Mouse (Mus musculus): ENCODE data around the gene Adam22. TPM values are rescaled to one million over a fixed set of nuclear protein-coding genes. Genes with fewer than 3 reads are reported as not detected.
"Not testable (repeated sequence)": the region's sequence is repeated elsewhere in the genome, so short reads cannot be mapped to it uniquely, and the experiment has no call there.

Adam22 gene
- total RNA-seq, 1 experiment from 2014 or later, result not detected

DNA sequence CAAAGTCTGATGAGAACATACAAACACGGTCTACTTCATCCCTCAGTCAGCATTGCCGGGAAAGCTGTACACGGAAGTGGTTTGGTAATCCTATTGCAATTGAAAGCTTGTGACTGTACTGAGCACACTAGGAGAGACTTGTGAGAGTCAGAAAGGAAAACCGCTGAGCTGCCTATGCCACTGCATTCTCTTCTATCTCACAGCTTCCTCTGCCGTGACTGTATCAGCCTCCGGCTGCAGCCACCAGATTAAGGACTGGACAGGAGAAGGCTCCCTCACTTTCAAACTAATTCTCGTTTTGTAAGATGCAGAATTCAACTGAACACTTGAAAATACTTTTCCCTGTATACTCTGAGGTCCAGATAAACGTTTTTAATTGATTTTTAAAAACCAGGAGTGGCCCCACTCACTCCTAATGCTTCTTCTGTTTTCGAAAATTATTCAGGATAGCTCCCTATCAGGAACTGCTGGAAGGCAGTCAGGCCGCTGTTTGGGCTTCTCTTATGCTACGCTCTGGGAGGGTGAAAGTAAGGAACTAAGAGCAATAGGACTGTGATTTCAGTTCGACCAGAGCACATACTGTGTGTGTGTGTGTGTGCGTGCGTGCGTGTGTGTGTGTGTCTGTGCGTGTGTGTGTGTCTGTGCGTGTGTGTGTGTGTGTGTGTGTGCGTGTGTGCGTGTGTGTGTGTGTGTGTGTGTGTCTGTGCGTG, 285.0 kb downstream of the Adam22 start:
- no peak for ATAC-seq (ENCODE audit: extremely low read depth, insufficient number of reproducible peaks, low FRiP score, poor library complexity, severe bottlenecking)

DNA sequence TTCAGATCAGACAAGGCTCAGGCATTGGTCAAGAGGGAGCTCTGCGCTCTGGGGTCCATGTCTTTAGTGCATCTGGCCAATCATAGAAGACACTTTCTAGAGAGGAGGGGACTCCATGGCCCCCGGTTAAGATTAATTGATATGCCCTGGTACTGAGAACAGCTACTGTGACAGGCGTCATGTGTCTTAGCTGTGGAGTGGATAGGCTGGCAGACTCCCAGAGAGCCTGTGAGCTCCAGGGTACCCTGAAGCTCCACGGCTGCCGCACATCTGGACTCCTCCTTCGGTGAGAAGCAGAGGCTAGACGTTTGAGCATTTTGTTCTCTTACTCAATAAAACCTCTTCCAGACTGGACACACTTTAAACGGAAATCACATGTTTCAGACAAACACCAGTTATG, 290.5 kb downstream of the Adam22 start:
- no peak for ATAC-seq (ENCODE audit: extremely low read depth, insufficient number of reproducible peaks, low FRiP score, poor library complexity, severe bottlenecking)

DNA sequence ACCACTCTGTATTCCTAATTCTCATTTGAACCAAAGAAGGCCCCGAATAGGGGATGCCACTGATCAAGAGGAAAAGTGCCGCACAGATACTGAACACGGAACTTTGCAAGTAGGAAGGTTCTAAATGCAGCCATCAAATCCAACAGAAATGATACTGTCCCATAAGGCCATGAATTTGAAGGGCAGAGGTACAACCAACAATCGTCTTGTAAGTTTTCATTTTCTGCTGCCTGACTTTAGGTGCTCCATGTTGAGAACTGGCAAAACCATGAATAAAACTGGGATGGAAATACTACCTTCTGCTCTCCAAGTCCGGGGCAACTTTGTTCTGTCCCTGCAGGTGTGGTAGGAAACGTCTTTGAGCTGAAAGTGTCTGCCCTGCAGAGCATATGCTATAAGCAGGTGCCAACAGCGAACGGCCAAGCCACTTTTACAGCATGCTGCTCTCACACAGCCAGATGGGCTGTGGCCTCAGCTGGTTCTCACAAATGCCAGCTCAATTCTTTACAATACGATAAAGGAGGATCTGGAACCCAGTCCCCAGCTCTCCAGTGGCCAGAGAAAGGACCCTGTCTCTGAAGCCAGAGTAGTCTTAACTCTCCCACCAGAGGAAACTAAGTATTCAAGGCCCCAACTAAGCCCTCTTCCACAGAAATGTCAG, 293.9 kb downstream of the Adam22 start:
- no peak for ATAC-seq (ENCODE audit: extremely low read depth, insufficient number of reproducible peaks, low FRiP score, poor library complexity, severe bottlenecking)

DNA sequence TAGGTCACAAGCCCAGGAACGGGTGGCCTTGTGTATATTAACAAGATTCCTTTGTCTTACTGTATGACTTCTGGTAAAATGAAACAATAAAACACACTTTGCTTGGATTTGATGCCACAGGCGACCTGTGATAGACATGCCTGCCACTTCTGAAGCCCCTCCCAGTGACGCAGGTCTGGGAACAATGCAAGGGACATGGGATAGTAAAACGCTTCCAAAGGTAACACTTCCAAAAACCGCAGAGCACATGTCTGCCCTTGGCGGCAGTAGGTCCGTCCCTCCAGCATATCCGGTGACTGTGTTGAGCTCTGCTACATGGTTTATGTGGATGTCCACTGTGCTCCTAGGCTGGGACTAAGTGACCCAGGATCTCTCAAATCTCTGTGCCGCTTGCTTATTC, 294.6 kb downstream of the Adam22 start:
- ATAC-seq (ENCODE audit: extremely low read depth, insufficient number of reproducible peaks, low FRiP score, poor library complexity, severe bottlenecking), result no peak

DNA sequence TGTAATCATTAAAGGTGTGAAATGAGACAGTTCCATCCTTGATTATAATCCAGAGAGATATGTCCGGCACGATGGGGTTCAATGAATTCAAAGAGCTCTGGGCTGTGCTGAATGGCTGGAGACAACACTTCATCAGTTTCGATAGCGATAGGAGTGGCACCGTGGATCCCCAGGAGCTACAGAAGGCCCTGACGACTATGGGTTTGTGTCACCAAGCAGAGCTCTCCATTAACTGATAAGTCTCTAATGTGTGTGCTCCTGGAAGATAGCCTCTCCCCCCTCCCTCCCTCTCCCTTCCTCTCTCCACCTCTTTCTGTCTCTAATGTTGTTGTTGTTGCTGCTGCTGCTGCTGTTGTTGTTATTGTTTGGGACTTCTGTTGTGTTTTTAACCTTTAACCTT, 304.8 kb downstream of the Adam22 start:
- no peak for ATAC-seq (ENCODE audit: extremely low read depth, insufficient number of reproducible peaks, low FRiP score, poor library complexity, severe bottlenecking)

DNA sequence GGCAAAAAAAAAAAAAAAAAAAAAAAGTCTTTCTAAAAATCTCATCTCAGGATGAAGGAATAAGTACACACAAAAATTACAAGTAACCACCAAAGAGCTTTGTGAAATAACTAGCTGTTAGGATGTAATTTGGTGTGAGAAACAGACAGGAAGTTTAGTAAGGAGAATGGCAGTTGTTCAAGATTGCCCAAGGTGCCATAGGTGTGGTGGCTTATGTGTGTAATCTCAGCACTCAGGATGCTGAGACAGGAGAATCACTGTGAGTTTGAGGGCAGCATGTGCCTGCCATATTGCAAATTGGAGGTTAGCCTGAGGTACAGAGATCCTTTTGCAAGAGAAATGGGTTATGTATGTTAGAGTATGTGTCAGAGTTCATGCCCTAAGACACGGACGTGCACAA, 305.5 kb downstream of the Adam22 start:
- ATAC-seq (ENCODE audit: extremely low read depth, insufficient number of reproducible peaks, low FRiP score, poor library complexity, severe bottlenecking), result no peak

DNA sequence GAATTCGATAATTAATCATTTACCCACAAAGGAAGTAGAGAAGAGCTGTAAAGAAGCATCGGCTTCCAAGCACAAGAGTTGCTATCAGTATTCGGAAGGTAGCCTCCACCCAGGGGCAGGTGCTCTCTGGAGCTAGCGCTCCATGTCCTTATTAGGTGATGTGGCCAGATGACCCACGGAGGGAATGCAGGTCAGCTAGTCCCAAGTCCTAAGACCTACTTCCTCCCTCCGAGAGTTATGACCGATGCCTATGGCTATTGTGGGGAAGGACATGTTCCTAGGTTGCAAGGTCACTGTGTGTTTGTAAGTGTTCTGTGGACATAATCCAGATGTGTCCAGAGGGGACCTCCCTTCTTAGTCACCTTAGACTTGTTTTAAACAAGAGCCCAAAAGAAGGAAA, 309.9 kb downstream of the Adam22 start:
- ATAC-seq (ENCODE audit: extremely low read depth, insufficient number of reproducible peaks, low FRiP score, poor library complexity, severe bottlenecking), result no peak

DNA sequence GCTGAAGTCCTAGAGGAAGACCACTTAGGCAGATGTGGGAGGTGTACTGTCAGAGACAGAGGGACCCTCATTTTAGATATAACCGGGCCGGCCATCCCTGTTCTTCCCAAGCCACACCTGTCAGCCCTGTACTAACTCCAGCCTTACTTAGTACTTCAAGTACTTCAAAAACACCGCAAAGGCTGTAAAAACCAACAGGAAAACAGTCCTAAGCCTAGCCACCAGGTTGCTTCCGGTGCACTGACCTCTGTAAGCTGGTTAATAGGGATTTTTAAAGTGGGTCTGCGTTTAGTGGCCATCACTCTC, 311.0 kb downstream of the Adam22 start:
- no peak for ATAC-seq (ENCODE audit: extremely low read depth, insufficient number of reproducible peaks, low FRiP score, poor library complexity, severe bottlenecking)

DNA sequence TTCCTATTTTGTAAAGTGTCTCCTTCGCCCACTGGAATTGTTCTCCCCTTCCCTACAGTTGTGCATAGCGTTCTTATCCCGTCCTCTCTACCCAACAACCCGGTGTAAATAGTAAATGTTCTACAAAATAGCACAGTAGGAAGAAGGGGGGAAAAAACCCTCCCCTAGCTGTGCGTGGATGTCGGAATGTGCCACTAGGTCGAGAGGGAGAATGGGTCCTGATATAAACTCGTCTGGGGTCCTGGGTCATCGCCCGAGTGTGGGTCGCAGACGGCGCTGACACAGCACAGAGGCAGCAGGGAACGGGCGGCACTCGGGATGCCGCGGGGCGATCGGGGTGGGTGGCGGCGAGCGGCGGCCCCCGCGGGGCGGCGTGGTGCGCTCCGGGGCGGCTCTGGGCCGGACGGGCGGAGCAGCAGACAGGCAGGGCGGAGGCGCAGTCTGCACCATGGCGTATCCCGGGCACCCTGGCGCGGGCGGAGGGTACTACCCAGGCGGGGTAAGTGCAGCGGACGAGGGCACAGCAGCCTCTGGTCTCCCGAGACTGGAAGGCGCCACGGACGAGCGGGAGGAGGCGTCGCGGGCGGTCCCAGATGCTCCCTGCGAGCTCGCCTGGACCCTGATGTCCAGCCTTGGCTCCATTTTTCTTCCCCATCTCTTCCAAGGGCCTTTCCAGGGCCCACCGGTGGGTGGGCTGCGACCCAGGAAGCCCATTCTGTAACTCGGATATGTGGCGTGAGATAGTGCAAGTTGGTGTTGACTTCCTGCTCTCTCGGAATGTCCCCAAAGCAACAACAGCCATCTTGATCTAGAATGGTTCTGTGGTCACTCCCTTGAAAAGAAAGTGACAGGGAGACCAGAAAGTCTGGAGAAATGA, 311.6 kb downstream of the Adam22 start:
- ATAC-seq (ENCODE audit: extremely low read depth, insufficient number of reproducible peaks, low FRiP score, poor library complexity, severe bottlenecking), result peak; percentile 91

DNA sequence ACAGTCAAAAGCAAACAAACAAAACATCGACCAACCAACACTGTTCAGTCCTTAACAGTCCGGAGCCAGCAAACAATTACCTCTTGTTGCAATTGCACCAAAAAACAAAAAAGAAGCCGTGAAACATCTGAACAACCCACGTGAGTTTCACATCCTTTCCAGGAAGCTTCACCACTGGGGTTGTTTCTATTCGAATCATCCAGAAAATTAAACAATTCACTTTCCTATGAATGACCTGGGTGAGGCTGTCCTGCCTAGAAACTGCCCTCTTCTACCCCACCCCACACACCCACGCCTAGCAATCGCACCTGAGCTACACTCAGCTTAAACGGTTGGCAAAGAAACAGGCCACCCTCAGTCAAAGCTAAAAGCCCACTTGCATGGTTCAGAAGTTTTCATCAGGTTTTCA, 312.2 kb downstream of the Adam22 start:
- ATAC-seq (ENCODE audit: extremely low read depth, insufficient number of reproducible peaks, low FRiP score, poor library complexity, severe bottlenecking), result peak; percentile 13; the same call in 1 of the 2 replicates

DNA sequence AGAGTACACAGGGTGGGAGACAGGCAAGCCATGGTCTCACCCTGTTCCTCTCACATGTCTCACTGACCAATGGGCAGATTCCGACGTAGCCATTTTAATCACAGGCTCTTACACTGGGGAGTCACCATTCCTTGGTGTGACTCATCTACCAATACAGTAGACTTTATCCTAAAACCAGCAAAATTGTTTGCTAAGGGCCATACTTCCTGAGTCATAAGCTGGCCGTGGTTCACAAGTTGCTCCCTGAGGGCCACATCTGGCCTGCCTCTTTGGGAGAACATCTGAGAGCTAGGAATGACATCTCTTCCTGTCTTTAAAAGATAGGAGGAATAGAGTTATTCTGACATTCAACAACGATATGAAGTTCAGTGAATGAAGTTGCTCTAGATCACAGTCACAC, 314.1 kb downstream of the Adam22 start:
- ATAC-seq (ENCODE audit: extremely low read depth, insufficient number of reproducible peaks, low FRiP score, poor library complexity, severe bottlenecking), result no peak

DNA sequence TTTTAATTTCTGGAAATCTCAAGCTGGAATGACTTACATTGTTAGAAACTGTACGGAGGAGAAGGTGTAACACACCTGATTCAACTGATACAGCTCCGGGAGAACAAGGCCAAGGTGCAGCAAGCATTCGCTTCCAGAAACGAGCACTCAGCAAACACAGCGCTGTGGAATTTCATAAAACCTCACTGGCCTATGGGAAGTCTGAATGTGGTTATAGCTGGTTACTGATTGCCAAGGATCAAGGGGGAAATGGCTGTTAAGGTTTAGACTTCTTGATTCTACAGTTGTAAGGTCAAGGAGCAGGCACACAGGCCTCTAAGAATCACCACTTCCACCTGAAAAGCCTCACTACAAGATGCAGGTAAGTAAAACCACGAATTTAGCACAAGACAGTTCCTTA, 322.1 kb downstream of the Adam22 start, which contains the start of gene Sri:
Sri (plus strand) TSS at position 224 of the 400 bp plus-strand sequence.
- no peak for ATAC-seq (ENCODE audit: extremely low read depth, insufficient number of reproducible peaks, low FRiP score, poor library complexity, severe bottlenecking)

DNA sequence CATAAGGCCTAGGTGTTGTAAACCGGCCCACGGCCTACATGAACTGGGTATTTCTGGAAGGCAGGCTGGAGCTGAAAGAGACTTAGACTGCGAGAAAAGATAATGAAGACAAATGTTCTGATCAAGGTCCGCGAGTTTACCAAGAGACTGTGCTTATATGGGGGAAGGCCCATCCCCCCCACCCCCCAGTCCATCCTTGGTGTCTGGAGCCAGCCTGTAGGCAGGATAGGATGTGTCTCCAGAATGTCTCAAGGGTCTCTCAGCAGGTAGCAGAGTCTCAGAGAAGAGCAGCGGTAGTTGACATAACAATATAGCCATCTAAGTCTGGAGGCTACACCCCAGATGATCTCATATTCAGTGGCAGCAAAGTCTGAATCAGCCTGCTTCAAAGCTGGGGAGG, 333.4 kb downstream of the Adam22 start:
- ATAC-seq (ENCODE audit: extremely low read depth, insufficient number of reproducible peaks, low FRiP score, poor library complexity, severe bottlenecking), result not testable (repeated sequence)

Other genes starting within 250 kb of the Adam22 start
- gene Dbf4, start 54.6 kb upstream of the Adam22 start, total RNA-seq (2017), result 13.9 and 21.9 TPM in 2 replicates
- gene Slc25a40, start 54.7 kb upstream of the Adam22 start, total RNA-seq (2017), result 13.5 and 14.1 TPM in 2 replicates